20 mouse cellular contexts compared by ENCODE assay signal in genomic region chr17:86762479-86763242, GRCm38 (mm10). TPM values are rescaled to one million over a fixed set of nuclear protein-coding genes. Genes with fewer than 3 reads are reported as not detected.
DNase-seq lines count a peak whose midpoint lies in the region; ATAC-seq and TF ChIP-seq lines count a peak whose summit lies in the region.
"Had no signal": no experiment of that assay in that cellular context is flagged by ENCODE, and none has a peak within 500 bp of the region (broad histone marks: within the 10 kb centered on the region; RNA-seq: fewer than 3 reads in every experiment).

No protein-coding gene starts in this region.

- ATAC-seq in limb, embryonic 12.5 days (ENCODE audit: insufficient number of reproducible peaks, insufficient read depth, low FRiP score, low TSS enrichment, low read depth), result no peak
- ATAC-seq: forebrain, embryonic 13.5 days; hindbrain, embryonic 16.5 days had no signal

- H3K36me3 ChIP-seq in limb, embryonic 12.5 days, result no peaks in the 10 kb centered on the region
- H3K36me3 ChIP-seq: embryonic facial prominence, embryonic 10.5 days; liver, embryonic 15.5 days; midbrain, embryonic 10.5 days had no signal

- no peak for TF ChIP-seq POLR2A in cortical plate, adult 2 months (IDR thresholded peaks at IDR 0.05; ENCODE audit: extremely low read depth, insufficient read depth, low read length)

- peak; percentile 60 for DNase-seq in gastrocnemius, postnatal 25 days
- DNase-seq in gastrocnemius, postnatal 14 days, result no peak
- DNase-seq in layer of hippocampus, adult 2 months (ENCODE audit: low spot score in 2 of 2), result no peak
- DNase-seq in layer of hippocampus, postnatal 10 days (ENCODE audit: low spot score in 2 of 2), result no peak
- no peak for DNase-seq in adrenal gland, adult (ENCODE audit: inconsistent age in 2 of 2, low spot score in 1 of 2)
- DNase-seq: adrenal gland, postnatal 10 days; cerebellum, adult 11-12 months; cerebellum, postnatal 36 days; kidney, adult 9 months; kidney, postnatal 36 days; lung, postnatal 10 days; thymus, postnatal 36 days had no signal

- H3K4me2 ChIP-seq in limb, embryonic 12.5 days, result no peak overlapping the region
- H3K4me2 ChIP-seq: forebrain, embryonic 13.5 days; liver, embryonic 15.5 days had no signal

- no peaks in the 10 kb centered on the region for H3K9me3 ChIP-seq in limb, embryonic 12.5 days
- H3K9me3 ChIP-seq: embryonic facial prominence, embryonic 10.5 days; forebrain, embryonic 13.5 days; liver, embryonic 15.5 days; midbrain, embryonic 10.5 days had no signal

- no peak overlapping the region for H3K9ac ChIP-seq in limb, embryonic 12.5 days (replicated peaks)
- H3K9ac ChIP-seq: forebrain, embryonic 13.5 days; liver, embryonic 15.5 days had no signal

- intact Hi-C loops in gastrocnemius, postnatal 14 days (cut with DNase I; ENCODE audit: low total_unique reads), result no loop called here

- peaks cover 4% of the 10 kb centered on the region for H3K27me3 ChIP-seq in limb, embryonic 12.5 days
- H3K27me3 ChIP-seq: CH12.LX had no signal

- no peak overlapping the region for H3K4me3 ChIP-seq in layer of hippocampus, adult 2 months
- H3K4me3 ChIP-seq in cortical plate, adult 2 months (ENCODE audit: insufficient read depth, low read length), result no peak overlapping the region
- no peak overlapping the region for H3K4me3 ChIP-seq in limb, embryonic 12.5 days (replicated peaks)
- H3K4me3 ChIP-seq: embryonic facial prominence, embryonic 10.5 days; forebrain, embryonic 13.5 days; liver, embryonic 15.5 days; midbrain, embryonic 10.5 days had no signal

- 65% methylated on average over 11 of the region's 11 CpGs for WGBS in limb, embryonic 12.5 days

- peak overlapping the region; percentile 33; the same call in 1 of the 2 replicates for H3K27ac ChIP-seq in layer of hippocampus, adult 2 months
- 0 out of 2 replicates have a peak overlapping the region, but pooled peaks have one; percentile 3 for H3K27ac ChIP-seq in cortical plate, adult 2 months (ENCODE audit: insufficient read depth, low read length)
- peak overlapping the region; percentile 82 for H3K27ac ChIP-seq in limb, embryonic 12.5 days
- H3K27ac ChIP-seq: embryonic facial prominence, embryonic 10.5 days; forebrain, embryonic 13.5 days; liver, embryonic 15.5 days; midbrain, embryonic 10.5 days had no signal

- TF ChIP-seq CTCF in layer of hippocampus, adult 2 months (conservative IDR thresholded peaks at IDR 0.05), result no peak
- TF ChIP-seq CTCF in cortical plate, adult 2 months (IDR thresholded peaks at IDR 0.05; ENCODE audit: extremely low read depth, insufficient read depth, low read length), result no peak

- no peaks in the 10 kb centered on the region for H3K4me1 ChIP-seq in cortical plate, adult 2 months (ENCODE audit: control insufficient read depth, insufficient read depth, low read length)
- H3K4me1 ChIP-seq in limb, embryonic 12.5 days (replicated peaks), result peaks cover 33% of the 10 kb centered on the region
- H3K4me1 ChIP-seq: embryonic facial prominence, embryonic 10.5 days; forebrain, embryonic 13.5 days; midbrain, embryonic 10.5 days had no signal

RNA-seq across cellular contexts. Expression of gene Epas1, which starts 9.2 kb away (rescaled TPM):
- 100 to 1,000 TPM in 1 of 2 experiments, 10 to 100 TPM in 1; 91.3 to 110 TPM for total RNA-seq in gastrocnemius, postnatal 25 days (2021)
- 100 to 1,000 TPM in 1 of 2 experiments, 10 to 100 TPM in 1; 91.8 to 114 TPM for total RNA-seq in gastrocnemius, postnatal 14 days (2021)
- 10 to 100 TPM; 98.7 to 99.2 TPM for total RNA-seq in layer of hippocampus, adult 2 months (2021)
- 10 to 100 TPM; 86.1 to 91.6 TPM for total RNA-seq in layer of hippocampus, postnatal 10 days (2021)
- polyA plus RNA-seq in cortical plate, adult 2 months (2012; rRNA removed), result 70.1 and 76.0 TPM in 2 replicates
- 2.1 and 2.4 TPM in 2 replicates for polyA plus RNA-seq in limb, embryonic 12.5 days (2016; fragmentation: Nextera tagmentation; extraction: Ambion mirVana)

Comparison
In these comparisons a context has a peak if more than half of its experiments do, and no peak if none do; other contexts are left out.
1. H3K27ac ChIP-seq: peak in every context shown above with its lines; median percentile 82 in limb, embryonic 12.5 days; 33 in layer of hippocampus, adult 2 months; 3 in cortical plate, adult 2 months.